Mouse (Mus musculus) gonadal fat pad, adult 2 months (tissue): ENCODE data around the gene Sytl3. TPM values are rescaled to one million over a fixed set of nuclear protein-coding genes. Genes with fewer than 3 reads are reported as not detected.
"Not testable (repeated sequence)": the region's sequence is repeated elsewhere in the genome, so short reads cannot be mapped to it uniquely, and the experiment has no call there.

Experiments
- DNase-seq: peaks from one replicate; pipeline ENCODE4 v3.0.0-alpha.2; 2012; ENCODE audit warnings: low read depth
- polyA plus RNA-seq: library from polyadenylated mRNA; depleted of rRNA; stranded (reverse); fragments of >200 nt; gene quantifications from 2 replicates; pipeline ENCODE4 v1.2.3, GENCODE M21; 2012

Gene Sytl3
- polyA plus RNA-seq, 1 experiment = 4.4 TPM

GRCm38 (mm10) chr17:6691596-6691995 lies 32.7 kb downstream of the Sytl3 start:
- not testable (repeated sequence) for DNase-seq

GRCm38 (mm10) chr17:6695712-6696111 lies 36.8 kb downstream of the Sytl3 start:
- DNase-seq = not testable (repeated sequence)

GRCm38 (mm10) chr17:6696521-6696920 lies 37.6 kb downstream of the Sytl3 start:
- DNase-seq = not testable (repeated sequence)

- DNase-seq = not testable (repeated sequence)
Observed at GRCm38 (mm10) chr17:6697224-6697775, 38.4 kb downstream of the Sytl3 start.

- DNase-seq = not testable (repeated sequence)
Observed at GRCm38 (mm10) chr17:6699502-6699901, 40.6 kb downstream of the Sytl3 start.

GRCm38 (mm10) chr17:6700077-6700476 lies 41.2 kb downstream of the Sytl3 start:
- not testable (repeated sequence) for DNase-seq

GRCm38 (mm10) chr17:6702625-6703221 lies 43.8 kb downstream of the Sytl3 start:
- DNase-seq = not testable (repeated sequence)

- not testable (repeated sequence) for DNase-seq
Observed at GRCm38 (mm10) chr17:6703381-6704270, 44.7 kb downstream of the Sytl3 start.

GRCm38 (mm10) chr17:6706448-6706847 lies 47.6 kb downstream of the Sytl3 start:
- DNase-seq = not testable (repeated sequence)

GRCm38 (mm10) chr17:6707422-6707821 lies 48.5 kb downstream of the Sytl3 start:
- not testable (repeated sequence) for DNase-seq

GRCm38 (mm10) chr17:6708194-6708593 lies 49.3 kb downstream of the Sytl3 start:
- DNase-seq = not testable (repeated sequence)

GRCm38 (mm10) chr17:6713483-6713882 lies 54.6 kb downstream of the Sytl3 start:
- DNase-seq = not testable (repeated sequence)

GRCm38 (mm10) chr17:6713944-6714343 lies 55.1 kb downstream of the Sytl3 start:
- DNase-seq = not testable (repeated sequence)

GRCm38 (mm10) chr17:6727996-6728610 lies 69.2 kb downstream of the Sytl3 start:
- no peak for DNase-seq

GRCm38 (mm10) chr17:6729244-6729742 lies 70.4 kb downstream of the Sytl3 start:
- no peak for DNase-seq

- no peak for DNase-seq
Observed at GRCm38 (mm10) chr17:6731132-6731531, 72.2 kb downstream of the Sytl3 start.

- no peak for DNase-seq
Observed at GRCm38 (mm10) chr17:6731634-6732033, 72.7 kb downstream of the Sytl3 start.

- no peak for DNase-seq
Observed at GRCm38 (mm10) chr17:6732665-6733064, 73.8 kb downstream of the Sytl3 start.

GRCm38 (mm10) chr17:6733322-6733875 lies 74.5 kb downstream of the Sytl3 start:
- DNase-seq = no peak

GRCm38 (mm10) chr17:6734746-6735441 lies 76.0 kb downstream of the Sytl3 start:
- no peak for DNase-seq
